Mouse (Mus musculus) spleen, adult 12 weeks (tissue): ENCODE results near the gene Inmt.
A peak's percentile ranks its signal among the peaks of the same experiment; 100 is the strongest.

Source experiments
- DNase-seq: peaks from one replicate; pipeline ENCODE4 v3.0.0; 2022; ENCODE audit warnings: low spot score

Inmt gene

GRCm38 (mm10) chr6:55169818-55170217, 5.0 kb downstream of the Inmt start:
- no peak for DNase-seq

GRCm38 (mm10) chr6:55166777-55167463, 7.9 kb downstream of the Inmt start:
- peak; percentile 56 for DNase-seq

GRCm38 (mm10) chr6:55163046-55163584, 11.7 kb downstream of the Inmt start:
- DNase-seq = no peak

GRCm38 (mm10) chr6:55161311-55161761, 13.5 kb downstream of the Inmt start:
- no peak for DNase-seq

GRCm38 (mm10) chr6:55159256-55159655, 15.6 kb downstream of the Inmt start:
- no peak for DNase-seq

- DNase-seq = no peak
These were observed 22.6 kb downstream of the Inmt start for GRCm38 (mm10) chr6:55152226-55152625.

GRCm38 (mm10) chr6:55146138-55146537, 28.7 kb downstream of the Inmt start:
- DNase-seq = no peak

GRCm38 (mm10) chr6:55145285-55145684, 29.6 kb downstream of the Inmt start:
- no peak for DNase-seq

- DNase-seq = no peak
These were observed 36.5 kb downstream of the Inmt start for GRCm38 (mm10) chr6:55138343-55138742.

- no peak for DNase-seq
These were observed 41.4 kb downstream of the Inmt start for GRCm38 (mm10) chr6:55133425-55133824.

- DNase-seq = no peak
These were observed 42.0 kb downstream of the Inmt start, which contains the start of gene Crhr2 for GRCm38 (mm10) chr6:55132794-55133193. Gene Crhr2, minus strand, starts transcription at chr6:55133016.

- DNase-seq = no peak
These were observed 43.5 kb downstream of the Inmt start for GRCm38 (mm10) chr6:55131301-55131700.

- DNase-seq = no peak
These were observed 44.2 kb downstream of the Inmt start for GRCm38 (mm10) chr6:55130631-55131030.

- DNase-seq = no peak
These were observed 46.5 kb downstream of the Inmt start for GRCm38 (mm10) chr6:55128391-55128790.

GRCm38 (mm10) chr6:55126576-55126975, 48.3 kb downstream of the Inmt start:
- no peak for DNase-seq

GRCm38 (mm10) chr6:55123056-55123455, 51.8 kb downstream of the Inmt start:
- DNase-seq = no peak
